Mouse (Mus musculus) limb, embryonic 14.5 days (tissue): ENCODE data around the gene Itgb1bp1. TPM values are rescaled to one million over a fixed set of nuclear protein-coding genes. Genes with fewer than 3 reads are reported as not detected.
A peak's percentile ranks its signal among the peaks of the same experiment; 100 is the strongest.

Experiments
- ATAC-seq: fragments of 200-750 bp; cut with Nextera tagmentation; 2 replicates; pipeline ENCODE4 v1.8.0; 2017; ENCODE audit warnings: low read depth, moderate number of reproducible peaks, moderate TSS enrichment; ENCODE audit not compliant: low FRiP score
- DNase-seq: peaks from one replicate; pipeline ENCODE4 v3.0.0-alpha.2; 2015; ENCODE audit warnings: low spot score
- H3K27ac ChIP-seq: fragments of 300-500 bp; sonication (generic); replicated peaks from 2 replicates; pipeline ENCODE4 v1.5.1; 2014; ENCODE audit warnings: low read depth, mild to moderate bottlenecking, low read length, moderate library complexity, mixed read lengths
- H3K27me3 ChIP-seq: fragments of 300-500 bp; sonication (generic); 2 replicates; pipeline ENCODE4 v1.6.1; 2014; ENCODE audit warnings: low read length, mixed read lengths; ENCODE audit not compliant: control insufficient read depth, insufficient read depth
- H3K36me3 ChIP-seq: fragments of 300-500 bp; sonication (generic); 2 replicates; pipeline ENCODE4 v1.6.1; 2014; ENCODE audit warnings: mild to moderate bottlenecking, low read length, moderate library complexity, mixed read lengths; ENCODE audit not compliant: control insufficient read depth, insufficient read depth
- H3K4me1 ChIP-seq: fragments of 300-500 bp; sonication (generic); 2 replicates; pipeline ENCODE4 v1.6.1; 2014; ENCODE audit warnings: antibody characterized with exemption, low read length, mixed read lengths; ENCODE audit not compliant: control insufficient read depth, insufficient read depth
- H3K4me2 ChIP-seq: fragments of 300-500 bp; sonication (generic); replicated peaks from 2 replicates; pipeline ENCODE4 v1.6.1; 2014; ENCODE audit warnings: low read depth, mild to moderate bottlenecking, low read length, moderate library complexity; ENCODE audit not compliant: severe bottlenecking
- H3K4me3 ChIP-seq: fragments of 300-500 bp; sonication (generic); replicated peaks from 2 replicates; pipeline ENCODE4 v1.5.1; 2014; ENCODE audit warnings: low read length
- H3K9ac ChIP-seq: fragments of 300-500 bp; sonication (generic); 2 replicates; pipeline ENCODE4 v1.6.1; 2014; ENCODE audit warnings: mild to moderate bottlenecking, low read depth, low read length, moderate library complexity; ENCODE audit not compliant: severe bottlenecking
- H3K9me3 ChIP-seq: fragments of 300-500 bp; sonication (generic); 2 replicates; pipeline ENCODE4 v1.6.1; 2016; ENCODE audit warnings: low read length; ENCODE audit not compliant: control insufficient read depth
- POLR2A ChIP-seq: fragments of 200-500 bp; IDR thresholded peaks from 2 replicates; pipeline ENCODE4 v1.8.0; 2012; ENCODE audit warnings: inconsistent platforms, mild to moderate bottlenecking, moderate library complexity, borderline replicate concordance; ENCODE audit not compliant: insufficient read depth, insufficient read length; ENCODE audit errors: extremely low read depth
- WGBS: fragments of 180-500 bp; shearing (Covaris S2); extraction: QIAGEN DNeasy Blood & Tissue Kit; methylation state at CpG from one replicate; pipeline ENCODE4 v1.1.7; 2014; 5-methylcytosine and 5-hydroxymethylcytosine counted together
- polyA plus RNA-seq, 2 experiments: library from polyadenylated mRNA; depleted of rRNA in 1 of 2; stranded (reverse) in 1 of 2; unstranded in 1 of 2; fragments of >200 nt; fragmentation: Nextera tagmentation in 1 of 2; extraction: Ambion mirVana in 1 of 2; gene quantifications; 2 replicates each; pipeline versions ENCODE4 v1.2.1 to v1.2.3; 2012 to 2014

Gene Itgb1bp1
- polyA plus RNA-seq, 2 experiments = 27.4 to 62.6 TPM

GRCm38 (mm10) chr12:21316869-21317265 lies 30.8 kb upstream of the Itgb1bp1 start:
- no peak for ATAC-seq

GRCm38 (mm10) chr12:21315923-21316868 lies 30.1 kb upstream of the Itgb1bp1 start, which contains the start of gene Iah1:
Gene Iah1 (plus strand): TSS chr12:21316389.
- peak; percentile 84 for DNase-seq
- Histone ChIP-seq H3K9ac (peak within 1 kb of the TSS; percentile 83), H3K9me3 (no peaks in the 10 kb centered on the region), H3K4me1 (0 out of 2 replicates have a peak, but pooled peaks cover 3% of the 10 kb centered on the region), H3K4me3 (peak within 1 kb of the TSS; percentile 71), H3K4me2 (peak within 1 kb of the TSS; percentile 64), H3K27me3 (no peaks in the 10 kb centered on the region), H3K27ac (no peak within 1 kb of the TSS; the same call in 1 of the 2 replicates), H3K36me3 (peaks cover 52% of the 10 kb centered on the region)
- peak; percentile 80; the same call in 1 of the 2 replicates for TF ChIP-seq POLR2A
- ATAC-seq = peak; percentile 93
- WGBS = 3% methylated on average over 55 of the region's 59 CpGs

More at GRCm38 (mm10) chr12:21316869-21317265, 30.8 kb upstream of the Itgb1bp1 start:
- 38% methylated on average over 7 of the region's 7 CpGs for WGBS
- no peak for DNase-seq
- H3K27me3 ChIP-seq = no peaks in the 10 kb centered on the region
- no peak for TF ChIP-seq POLR2A
- peak overlapping the region; percentile 83 for H3K9ac ChIP-seq
- peaks cover 51% of the 10 kb centered on the region for H3K36me3 ChIP-seq
- peak overlapping the region; percentile 64 for H3K4me2 ChIP-seq
- H3K9me3 ChIP-seq = no peaks in the 10 kb centered on the region
- H3K4me3 ChIP-seq = peak overlapping the region; percentile 71
- no peak overlapping the region for H3K27ac ChIP-seq
- 0 out of 2 replicates have a peak, but pooled peaks cover 3% of the 10 kb centered on the region for H3K4me1 ChIP-seq

- H3K4me2 ChIP-seq = no peak overlapping the region
- H3K9me3 ChIP-seq = no peaks in the 10 kb centered on the region
- H3K36me3 ChIP-seq = peaks cover 75% of the 10 kb centered on the region
- H3K4me1 ChIP-seq = 0 out of 2 replicates have a peak, but pooled peaks cover 2% of the 10 kb centered on the region
- no peaks in the 10 kb centered on the region for H3K27me3 ChIP-seq
- no peak overlapping the region for H3K4me3 ChIP-seq
- no peak overlapping the region for H3K9ac ChIP-seq
- H3K27ac ChIP-seq = no peak overlapping the region
- ATAC-seq (no peak), DNase-seq (no peak)
- 88% methylated on average over 5 of the region's 5 CpGs for WGBS
- TF ChIP-seq POLR2A = no peak
Measured at GRCm38 (mm10) chr12:21312201-21312600, 26.1 kb upstream of the Itgb1bp1 start.

DNA sequence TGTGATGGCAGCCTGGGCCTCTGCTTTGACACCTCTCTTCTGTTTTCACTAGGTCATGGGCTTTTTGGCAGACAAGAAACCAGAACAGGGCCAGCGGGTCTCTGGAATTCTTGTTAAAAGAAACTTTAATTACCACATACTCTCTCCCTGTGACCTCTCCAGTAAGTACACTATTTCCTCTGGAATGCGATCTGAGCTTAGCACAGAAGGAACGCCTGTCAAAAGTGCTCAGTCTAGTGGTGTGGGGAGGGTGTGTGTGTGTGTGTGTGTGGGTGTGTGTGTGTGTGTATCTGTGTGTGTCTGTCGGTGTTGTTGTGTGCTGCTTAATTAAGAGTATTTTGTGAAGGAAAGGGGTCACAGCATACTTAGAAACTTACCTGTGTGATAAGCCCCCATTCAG lies 20.6 kb upstream of the Itgb1bp1 start:
- Histone ChIP-seq H3K9ac (no peak overlapping the region), H3K27ac (no peak overlapping the region), H3K9me3 (no peaks in the 10 kb centered on the region), H3K4me1 (no peaks in the 10 kb centered on the region), H3K4me2 (no peak overlapping the region), H3K27me3 (no peaks in the 10 kb centered on the region), H3K36me3 (peaks cover 92% of the 10 kb centered on the region), H3K4me3 (no peak overlapping the region)
- ATAC-seq (no peak), DNase-seq (no peak)
- WGBS = 51% methylated on average over 4 of the region's 4 CpGs
- TF ChIP-seq POLR2A = no peak

GRCm38 (mm10) chr12:21305741-21306140 lies 19.7 kb upstream of the Itgb1bp1 start:
- DNase-seq (no peak), ATAC-seq (no peak)
- Histone ChIP-seq H3K4me3 (no peak overlapping the region), H3K36me3 (peaks cover 90% of the 10 kb centered on the region), H3K4me1 (no peaks in the 10 kb centered on the region), H3K9ac (no peak overlapping the region), H3K27ac (no peak overlapping the region), H3K27me3 (no peaks in the 10 kb centered on the region), H3K4me2 (no peak overlapping the region), H3K9me3 (no peaks in the 10 kb centered on the region)
- WGBS = 93% methylated on average over 4 of the region's 4 CpGs
- no peak for TF ChIP-seq POLR2A
